Mouse (Mus musculus): ENCODE results near the gene Zic3.

The Zic3 gene

GRCm38 (mm10) chrX:58022400-58022799 lies at the start of gene Zic3:
Gene Zic3, plus strand, starts transcription at chrX:58022700.
- DNase-seq (ENCODE audit: low spot score in 2 of 2): no peak

DNA sequence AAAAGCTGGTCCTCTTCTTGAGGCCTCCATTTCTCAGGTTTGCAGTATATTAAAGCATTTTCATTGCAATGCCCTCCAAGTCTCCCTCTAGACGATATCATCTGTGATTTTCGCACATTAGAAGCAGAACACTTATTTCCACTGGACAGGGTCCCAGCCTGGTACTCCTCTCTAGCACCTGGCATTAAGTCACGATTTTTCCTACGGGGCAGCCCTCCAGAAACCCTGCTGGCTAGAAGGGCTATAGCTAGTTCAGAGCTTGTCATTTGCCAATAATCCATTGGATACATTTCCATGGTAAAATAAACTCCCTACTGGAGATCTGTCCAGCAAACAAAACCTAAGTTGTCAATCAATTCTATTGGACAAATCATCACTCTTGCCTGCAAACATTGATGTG lies 40.1 kb upstream of the Zic3 start:
- no peak for DNase-seq (ENCODE audit: low spot score in 2 of 2)

DNA sequence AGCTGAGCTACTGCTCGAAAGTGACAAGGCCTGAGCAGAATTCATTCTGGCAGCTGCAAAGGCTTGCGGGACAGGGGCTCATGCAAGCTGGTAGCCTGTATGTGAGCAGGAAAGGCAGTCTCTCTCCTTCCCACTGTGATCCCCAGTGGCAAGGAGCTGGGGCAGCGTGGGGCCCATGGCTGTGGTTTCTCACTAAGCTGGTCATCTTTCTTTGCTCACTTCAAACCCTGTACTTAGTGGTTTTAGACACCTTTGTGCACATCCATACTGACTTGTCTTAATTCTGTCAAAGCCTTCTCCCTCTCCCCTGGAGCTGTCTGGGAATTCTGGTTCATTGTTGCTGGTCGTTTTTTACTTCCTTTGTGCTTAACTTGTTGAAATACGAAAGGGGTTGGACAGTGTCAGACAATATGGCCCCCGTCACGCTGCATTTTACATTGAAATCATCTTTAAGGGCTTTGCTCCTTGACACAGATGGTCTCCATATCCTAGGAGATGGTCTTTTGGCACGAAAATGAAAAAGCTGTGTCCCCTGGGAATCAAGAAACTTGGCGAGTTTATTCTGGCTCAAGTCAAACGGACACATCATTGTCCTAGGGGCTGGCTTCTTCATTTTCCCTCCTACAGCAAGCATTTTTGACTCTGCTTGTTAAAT lies 34.9 kb upstream of the Zic3 start:
- DNase-seq (ENCODE audit: low spot score in 2 of 2): no peak

GRCm38 (mm10) chrX:58013391-58013790 lies 9.1 kb upstream of the Zic3 start:
- no peak for DNase-seq (ENCODE audit: low spot score in 2 of 2)

- DNase-seq (ENCODE audit: low spot score in 2 of 2): no peak
Measured at GRCm38 (mm10) chrX:58014093-58014492, 8.4 kb upstream of the Zic3 start.

DNA sequence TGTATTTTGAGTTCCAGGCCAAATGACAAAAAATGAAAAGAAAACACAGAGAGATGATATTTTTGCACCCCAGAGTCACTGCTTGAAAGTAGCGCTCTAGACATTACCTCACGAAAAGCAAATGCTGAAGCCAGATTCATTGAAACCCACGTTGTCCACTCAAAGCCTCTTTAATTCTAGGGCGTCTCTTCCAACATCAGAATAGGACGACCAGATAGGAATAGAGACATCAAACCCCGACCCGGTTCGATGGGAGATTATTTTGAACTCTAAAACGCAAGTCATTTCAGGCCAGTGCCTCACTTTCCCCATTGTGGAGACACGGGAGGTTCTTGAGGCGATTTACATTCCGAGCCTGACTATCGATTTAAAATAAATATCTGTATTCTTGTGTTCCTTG lies 7.7 kb upstream of the Zic3 start:
- DNase-seq (ENCODE audit: low spot score in 2 of 2): no peak

GRCm38 (mm10) chrX:58015336-58015945 lies 7.1 kb upstream of the Zic3 start:
- DNase-seq (ENCODE audit: low spot score in 2 of 2): no peak

DNA sequence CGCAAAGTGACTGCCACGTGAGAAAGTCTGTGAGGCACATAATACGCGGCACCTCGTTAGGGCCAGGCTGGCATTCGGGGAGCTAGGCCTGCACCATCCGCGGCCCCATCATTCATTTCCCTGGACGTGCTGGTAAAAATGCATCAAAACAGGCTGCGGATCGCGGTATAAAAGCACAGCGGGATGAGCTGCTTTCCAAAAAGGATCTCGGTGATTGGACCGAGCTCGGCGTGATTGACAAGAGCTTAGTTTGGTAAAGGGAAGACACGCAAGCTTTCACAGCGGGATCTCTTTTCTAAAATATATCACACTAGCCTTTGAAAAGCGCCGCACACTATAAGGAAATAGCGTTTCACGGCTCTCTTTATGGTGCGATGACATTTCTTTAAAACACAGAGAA lies 3.8 kb upstream of the Zic3 start:
- no peak for DNase-seq (ENCODE audit: low spot score in 2 of 2)

GRCm38 (mm10) chrX:58019257-58019953 lies 3.1 kb upstream of the Zic3 start:
- no peak for DNase-seq (ENCODE audit: low spot score in 2 of 2)

GRCm38 (mm10) chrX:58027631-58028030 lies 5.1 kb downstream of the Zic3 start:
- no peak for DNase-seq (ENCODE audit: low spot score in 2 of 2)

DNA sequence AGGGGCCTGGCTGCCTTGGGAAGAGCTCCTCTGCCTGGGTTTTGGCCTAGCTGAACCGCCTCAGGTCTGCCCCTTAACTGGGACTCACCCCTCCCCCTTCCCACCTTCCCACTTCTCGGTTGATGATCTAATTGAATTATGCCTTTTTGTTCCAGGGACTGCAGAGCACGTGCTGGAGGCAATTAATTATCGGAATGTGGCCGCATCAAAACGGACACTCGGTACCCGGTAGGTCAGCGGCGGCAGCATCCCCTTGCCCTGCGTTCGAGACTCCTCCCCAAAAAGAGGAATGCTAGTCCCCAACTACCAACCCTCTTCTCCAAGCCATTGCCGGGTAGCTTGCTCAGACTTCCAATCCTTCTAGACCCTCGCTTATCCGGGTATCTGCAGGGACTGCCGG lies 5.6 kb downstream of the Zic3 start:
- no peak for DNase-seq (ENCODE audit: low spot score in 2 of 2)

GRCm38 (mm10) chrX:58028858-58029257 lies 6.4 kb downstream of the Zic3 start:
- no peak for DNase-seq (ENCODE audit: low spot score in 2 of 2)

GRCm38 (mm10) chrX:58030100-58030834 lies 7.8 kb downstream of the Zic3 start:
- peak; percentile 28 to 40 for DNase-seq (ENCODE audit: low spot score in 2 of 2)

DNA sequence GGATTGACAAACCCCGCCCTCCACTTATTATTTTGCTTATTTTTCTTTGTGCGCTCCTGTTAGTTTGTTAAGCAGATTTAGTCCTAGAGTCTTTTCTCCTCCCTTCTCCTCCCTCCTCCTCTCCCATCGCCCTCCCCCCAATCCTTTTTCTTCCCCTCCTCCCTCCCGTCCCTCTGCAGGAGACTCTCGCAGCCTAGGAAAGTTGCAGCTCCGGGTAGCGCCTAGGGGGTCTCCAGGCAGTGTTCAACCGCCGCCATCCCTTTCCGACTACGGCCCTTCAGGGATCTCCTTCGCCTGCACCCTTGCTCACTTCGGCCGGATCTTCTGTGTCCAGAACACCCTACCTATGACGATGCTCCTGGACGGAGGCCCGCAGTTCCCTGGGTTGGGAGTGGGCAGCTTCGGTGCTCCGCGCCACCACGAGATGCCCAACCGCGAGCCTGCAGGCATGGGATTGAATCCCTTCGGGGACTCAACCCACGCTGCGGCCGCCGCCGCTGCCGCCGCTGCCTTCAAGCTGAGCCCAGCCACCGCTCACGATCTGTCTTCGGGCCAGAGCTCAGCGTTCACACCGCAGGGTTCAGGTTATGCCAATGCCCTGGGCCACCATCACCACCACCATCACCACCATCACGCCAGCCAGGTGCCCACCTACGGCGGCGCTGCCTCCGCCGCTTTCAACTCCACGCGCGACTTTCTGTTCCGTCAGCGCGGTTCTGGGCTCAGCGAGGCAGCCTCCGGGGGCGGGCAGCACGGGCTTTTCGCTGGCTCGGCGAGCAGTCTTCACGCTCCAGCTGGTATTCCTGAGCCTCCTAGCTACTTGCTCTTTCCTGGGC lies 8.6 kb downstream of the Zic3 start:
- no peak for DNase-seq (ENCODE audit: low spot score in 2 of 2)

DNA sequence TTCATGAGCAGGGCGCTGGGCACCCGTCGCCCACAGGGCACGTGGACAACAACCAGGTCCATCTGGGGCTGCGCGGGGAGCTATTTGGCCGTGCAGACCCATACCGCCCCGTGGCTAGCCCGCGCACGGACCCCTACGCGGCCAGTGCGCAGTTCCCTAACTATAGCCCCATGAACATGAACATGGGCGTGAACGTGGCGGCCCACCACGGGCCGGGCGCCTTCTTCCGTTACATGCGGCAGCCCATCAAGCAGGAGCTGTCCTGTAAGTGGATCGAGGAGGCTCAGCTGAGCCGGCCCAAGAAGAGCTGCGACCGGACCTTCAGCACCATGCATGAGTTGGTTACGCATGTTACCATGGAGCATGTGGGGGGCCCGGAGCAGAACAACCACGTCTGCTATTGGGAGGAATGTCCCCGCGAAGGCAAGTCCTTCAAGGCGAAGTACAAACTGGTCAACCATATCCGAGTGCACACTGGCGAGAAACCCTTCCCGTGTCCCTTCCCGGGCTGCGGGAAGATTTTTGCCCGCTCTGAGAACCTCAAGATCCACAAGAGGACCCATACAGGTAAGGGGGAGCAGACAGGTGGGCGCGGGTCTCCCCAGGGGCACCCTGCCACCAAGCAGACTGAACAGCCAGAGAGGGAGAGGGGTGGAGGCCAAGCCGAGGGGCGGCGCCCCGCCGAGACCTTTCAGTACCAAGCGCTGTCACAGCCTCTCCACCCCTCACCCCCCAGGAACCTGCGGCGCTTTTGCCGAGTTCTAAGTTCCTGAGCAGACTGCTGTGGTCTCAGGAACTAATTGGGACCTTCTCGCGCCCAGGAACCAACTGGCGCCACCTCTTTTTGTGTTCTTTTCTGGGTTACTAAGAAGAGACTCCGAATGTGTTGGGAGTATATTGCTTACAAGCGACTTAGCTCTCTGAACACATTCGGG lies 9.4 kb downstream of the Zic3 start:
- DNase-seq (ENCODE audit: low spot score in 2 of 2): no peak

DNA sequence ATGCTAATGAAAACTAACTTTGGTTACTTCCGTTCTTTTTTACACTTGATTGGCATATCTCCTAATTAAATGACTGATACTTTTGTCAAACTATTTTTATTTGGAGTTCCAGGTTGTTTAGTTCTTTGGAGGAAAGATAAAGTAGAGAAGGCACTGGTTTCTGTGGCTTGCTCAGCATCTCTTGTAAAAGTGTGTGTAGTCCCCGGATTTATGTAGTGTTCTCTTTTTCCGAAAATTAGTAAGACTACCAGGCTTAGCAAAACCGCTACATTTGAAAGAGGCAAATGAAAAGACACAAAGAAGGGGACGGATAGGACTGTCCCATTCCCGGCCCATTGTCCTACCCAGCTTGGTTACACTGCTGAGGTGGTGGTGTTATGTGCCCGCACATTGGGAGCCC lies 10.1 kb downstream of the Zic3 start:
- DNase-seq (ENCODE audit: low spot score in 2 of 2): no peak

DNA sequence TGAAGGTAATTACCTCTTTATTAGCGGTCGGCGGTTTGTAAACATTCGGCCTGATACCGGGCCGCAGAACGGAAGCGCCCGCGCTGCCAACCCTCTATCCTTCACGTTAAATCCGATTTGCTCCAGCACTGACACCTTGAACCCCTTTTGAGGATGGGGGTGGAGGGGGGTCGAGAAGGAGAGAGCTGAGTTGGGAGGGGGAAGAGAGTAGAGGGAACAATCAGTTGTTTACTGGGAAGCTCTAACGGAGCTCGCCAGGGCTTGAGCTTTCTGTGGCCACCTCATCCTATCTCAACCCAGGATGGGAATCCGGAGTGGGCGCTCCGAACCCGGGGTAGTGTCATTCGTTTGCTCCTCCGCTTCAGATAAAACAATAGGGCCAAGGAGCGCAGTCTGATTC lies 11.0 kb downstream of the Zic3 start:
- no peak for DNase-seq (ENCODE audit: low spot score in 2 of 2)

DNA sequence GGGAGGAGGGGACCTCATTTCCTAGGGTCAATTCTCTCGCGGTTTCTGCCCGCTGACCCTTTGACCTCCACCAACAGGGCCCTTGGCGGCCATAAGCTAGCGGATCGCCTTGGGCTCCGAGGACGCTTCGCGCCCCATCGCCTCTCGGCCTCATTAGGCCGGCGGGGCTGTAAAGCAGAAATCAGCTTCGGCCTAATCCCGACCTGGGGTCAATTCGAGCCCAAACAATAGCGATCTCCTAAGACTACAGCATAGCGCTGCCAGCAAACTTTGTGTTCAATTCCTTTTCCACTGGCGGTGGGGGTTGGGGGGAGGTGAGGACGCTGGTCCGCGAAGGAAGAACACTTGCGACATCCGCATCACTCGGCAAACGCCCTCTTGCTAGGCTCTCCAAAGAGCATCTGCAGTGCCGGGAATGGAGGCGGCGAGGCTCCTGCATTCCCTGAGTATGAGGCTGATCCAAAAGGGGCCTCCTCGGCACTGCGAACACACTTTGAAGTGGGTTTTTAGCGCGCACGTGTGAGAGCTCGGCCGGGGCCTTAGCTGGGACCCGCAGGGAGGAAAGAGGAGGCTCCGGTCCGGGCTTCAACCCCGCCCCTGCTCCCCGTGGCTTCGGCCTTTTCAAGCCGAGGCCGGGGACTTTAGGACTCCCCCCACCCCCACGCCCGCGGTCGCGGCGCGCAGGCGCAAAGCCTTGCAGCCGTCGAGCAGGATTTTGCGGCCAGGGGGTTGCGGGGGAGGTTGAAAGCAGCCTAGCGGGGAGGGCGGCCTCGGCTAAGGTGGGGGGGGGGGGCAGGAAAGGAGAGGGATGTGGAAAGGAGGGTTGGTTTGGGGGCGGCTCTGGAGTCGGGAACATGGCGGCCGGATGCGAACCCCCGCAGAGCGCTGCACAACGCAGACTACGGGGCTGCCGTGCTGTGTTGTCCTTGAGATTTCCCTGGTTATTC lies 15.8 kb downstream of the Zic3 start:
- no peak for DNase-seq (ENCODE audit: low spot score in 2 of 2)

GRCm38 (mm10) chrX:58039703-58040102 lies 17.2 kb downstream of the Zic3 start:
- DNase-seq (ENCODE audit: low spot score in 2 of 2): no peak

Measured in frontal cortex, postnatal 14 days (tissue).